Mouse (Mus musculus) embryonic fibroblast, embryonic 13.5 days (primary cell): ENCODE results near the gene Galnt18. TPM values are rescaled to one million over a fixed set of nuclear protein-coding genes. Genes with fewer than 3 reads are reported as not detected.

Experiments
- H3K27ac ChIP-seq: 2 replicates; pipeline ENCODE4 v1.5.1; 2012; ENCODE audit warnings: low read length, control low read depth, inconsistent platforms; ENCODE audit not compliant: insufficient read depth
- H3K4me1 ChIP-seq: 2 replicates; pipeline ENCODE4 v1.6.1; 2011; ENCODE audit warnings: low read length; ENCODE audit not compliant: control insufficient read depth, insufficient read depth
- H3K4me3 ChIP-seq: 2 replicates; pipeline ENCODE4 v1.5.1; 2011; ENCODE audit warnings: mild to moderate bottlenecking, control low read depth, low read length; ENCODE audit not compliant: insufficient read depth
- CTCF ChIP-seq: IDR thresholded peaks from 2 replicates; pipeline ENCODE4 v1.5.1; 2011; ENCODE audit warnings: mild to moderate bottlenecking, control low read depth, low read length, moderate library complexity, borderline replicate concordance; ENCODE audit not compliant: insufficient read depth
- POLR2A ChIP-seq: IDR thresholded peaks from 2 replicates; pipeline ENCODE4 v1.6.1; 2011; ENCODE audit warnings: low read depth, mild to moderate bottlenecking, control low read depth, low read length, moderate library complexity
- polyA plus RNA-seq: library from polyadenylated mRNA; stranded (reverse); fragments of >200 nt; gene quantifications from 2 replicates; pipeline ENCODE4 v1.2.4, GENCODE M21; 2011; ENCODE audit warnings: low read depth; ENCODE audit not compliant: missing spikeins, insufficient read length

Gene Galnt18
- polyA plus RNA-seq, 1 experiment: 62.9 TPM

GRCm38 (mm10) chr7:111466720-111467119, 313.1 kb downstream of the Galnt18 start:
- no peak overlapping the region for H3K4me3 ChIP-seq
- TF ChIP-seq POLR2A: no peak
- no peak for TF ChIP-seq CTCF
- H3K27ac ChIP-seq: no peak overlapping the region
- H3K4me1 ChIP-seq: no peaks in the 10 kb centered on the region

- Histone ChIP-seq H3K4me1 (no peaks in the 10 kb centered on the region), H3K4me3 (no peak overlapping the region), H3K27ac (no peak overlapping the region)
- TF ChIP-seq POLR2A: no peak
- TF ChIP-seq CTCF: no peak
Observed at GRCm38 (mm10) chr7:111466121-111466520, 313.7 kb downstream of the Galnt18 start.

GRCm38 (mm10) chr7:111459716-111460115, 320.1 kb downstream of the Galnt18 start:
- no peak overlapping the region for H3K27ac ChIP-seq
- H3K4me1 ChIP-seq: peaks cover 2% of the 10 kb centered on the region; the same call in 1 of the 2 replicates
- TF ChIP-seq CTCF (no peak), POLR2A (no peak)
- H3K4me3 ChIP-seq: no peak overlapping the region

- TF ChIP-seq CTCF: no peak
Observed at GRCm38 (mm10) chr7:111456007-111456406, 323.8 kb downstream of the Galnt18 start.

GRCm38 (mm10) chr7:111455541-111455940, 324.2 kb downstream of the Galnt18 start:
- no peak overlapping the region for H3K4me3 ChIP-seq
- no peak overlapping the region for H3K27ac ChIP-seq
- H3K4me1 ChIP-seq: peaks cover 2% of the 10 kb centered on the region; the same call in 1 of the 2 replicates
- TF ChIP-seq CTCF: no peak
- no peak for TF ChIP-seq POLR2A

More at GRCm38 (mm10) chr7:111456007-111456406, 323.8 kb downstream of the Galnt18 start:
- Histone ChIP-seq H3K27ac (no peak overlapping the region), H3K4me3 (no peak overlapping the region), H3K4me1 (peaks cover 2% of the 10 kb centered on the region; the same call in 1 of the 2 replicates)

GRCm38 (mm10) chr7:111452000-111452399, 327.8 kb downstream of the Galnt18 start:
- Histone ChIP-seq H3K27ac (no peak overlapping the region), H3K4me1 (peaks cover 2% of the 10 kb centered on the region; the same call in 1 of the 2 replicates), H3K4me3 (no peak overlapping the region)
- TF ChIP-seq CTCF (no peak), POLR2A (no peak)

- Histone ChIP-seq H3K4me1 (no peaks in the 10 kb centered on the region), H3K27ac (no peak overlapping the region), H3K4me3 (no peak overlapping the region)
- TF ChIP-seq POLR2A (no peak), CTCF (no peak)
Observed at GRCm38 (mm10) chr7:111450286-111451095, 329.3 kb downstream of the Galnt18 start.

GRCm38 (mm10) chr7:111433173-111433572, 346.6 kb downstream of the Galnt18 start:
- H3K4me3 ChIP-seq: no peak overlapping the region
- H3K27ac ChIP-seq: no peak overlapping the region
- TF ChIP-seq CTCF: no peak
- TF ChIP-seq POLR2A: no peak
- no peaks in the 10 kb centered on the region for H3K4me1 ChIP-seq

GRCm38 (mm10) chr7:111427392-111427791, 352.4 kb downstream of the Galnt18 start:
- TF ChIP-seq POLR2A (no peak), CTCF (no peak)
- Histone ChIP-seq H3K4me3 (no peak overlapping the region), H3K4me1 (no peaks in the 10 kb centered on the region), H3K27ac (no peak overlapping the region)

Other genes starting within 250 kb of the Galnt18 start
- 123 and 130 TPM in 2 replicates for gene Usp47, start 243.5 kb upstream of the Galnt18 start, polyA plus RNA-seq